Mouse (Mus musculus): ENCODE data around the gene Gm10644. TPM values are rescaled to one million over a fixed set of nuclear protein-coding genes. Genes with fewer than 3 reads are reported as not detected.

Gm10644 gene
- total and polyA plus RNA-seq, 2 experiments from 2014 or later = 0.56 to 1.7 TPM

- no peak for DNase-seq (ENCODE audit: low spot score)
- peaks cover 49% of the 10 kb centered on the region for H3K36me3 ChIP-seq (ENCODE audit: insufficient read depth, low read length)
- ATAC-seq = no peak
Observed at GRCm38 (mm10) chr8:83922727-83923126, 32.3 kb downstream of the Gm10644 start.

GRCm38 (mm10) chr8:83921558-83921957 lies 33.4 kb downstream of the Gm10644 start:
- Histone ChIP-seq H3K9me3 (ENCODE audit: low read length) (no peaks in the 10 kb centered on the region), H3K4me1 (ENCODE audit: insufficient read depth, low read length) (no peaks in the 10 kb centered on the region), H3K9ac (replicated peaks; ENCODE audit: low read length) (no peak overlapping the region), H3K27me3 (ENCODE audit: insufficient read depth, low read length) (no peaks in the 10 kb centered on the region), H3K4me2 (ENCODE audit: low read depth, low read length) (no peak overlapping the region), H3K36me3 (ENCODE audit: insufficient read depth, low read length) (peaks cover 49% of the 10 kb centered on the region), H3K4me3 (ENCODE audit: low read length) (no peak overlapping the region), H3K27ac (no peak overlapping the region)
- peak; percentile 96 for TF ChIP-seq CTCF (IDR thresholded peaks at IDR 0.05; ENCODE audit: low read depth)
- DNase-seq (ENCODE audit: low spot score) = peak; percentile 91
- 63% methylated on average over 3 of the region's 3 CpGs for WGBS
- peak; percentile 57 for ATAC-seq

More at GRCm38 (mm10) chr8:83922727-83923126, 32.3 kb downstream of the Gm10644 start:
- no peaks in the 10 kb centered on the region for H3K27me3 ChIP-seq (ENCODE audit: insufficient read depth, low read length)
- WGBS = 94% methylated on average over 8 of the region's 8 CpGs
- H3K9me3 ChIP-seq (ENCODE audit: low read length) = no peaks in the 10 kb centered on the region
- H3K4me2 ChIP-seq (ENCODE audit: low read depth, low read length) = no peak overlapping the region
- no peak overlapping the region for H3K27ac ChIP-seq
- H3K4me1 ChIP-seq (ENCODE audit: insufficient read depth, low read length) = no peaks in the 10 kb centered on the region
- no peak for TF ChIP-seq CTCF (IDR thresholded peaks at IDR 0.05; ENCODE audit: low read depth)
- no peak overlapping the region for H3K4me3 ChIP-seq (ENCODE audit: low read length)
- H3K9ac ChIP-seq (replicated peaks; ENCODE audit: low read length) = no peak overlapping the region

GRCm38 (mm10) chr8:83917566-83917965 lies 37.4 kb downstream of the Gm10644 start:
- ATAC-seq (no peak), DNase-seq (ENCODE audit: low spot score) (no peak)
- H3K27me3 ChIP-seq (ENCODE audit: insufficient read depth, low read length) = no peaks in the 10 kb centered on the region
- no peak overlapping the region for H3K9ac ChIP-seq (replicated peaks; ENCODE audit: low read length)
- no peak overlapping the region for H3K4me2 ChIP-seq (ENCODE audit: low read depth, low read length)
- TF ChIP-seq CTCF (IDR thresholded peaks at IDR 0.05; ENCODE audit: low read depth) = no peak
- H3K36me3 ChIP-seq (ENCODE audit: insufficient read depth, low read length) = peaks cover 15% of the 10 kb centered on the region; the same call in 1 of the 2 replicates
- H3K4me1 ChIP-seq (ENCODE audit: insufficient read depth, low read length) = peaks cover 8% of the 10 kb centered on the region; the same call in 1 of the 2 replicates
- no peaks in the 10 kb centered on the region for H3K9me3 ChIP-seq (ENCODE audit: low read length)
- H3K27ac ChIP-seq = no peak overlapping the region
- H3K4me3 ChIP-seq (ENCODE audit: low read length) = no peak overlapping the region
- 66% methylated on average over 6 of the region's 6 CpGs for WGBS

GRCm38 (mm10) chr8:83916015-83916414 lies 39.0 kb downstream of the Gm10644 start:
- 44% methylated on average over 5 of the region's 5 CpGs for WGBS
- DNase-seq (ENCODE audit: low spot score) = no peak
- Histone ChIP-seq H3K9ac (replicated peaks; ENCODE audit: low read length) (no peak overlapping the region), H3K9me3 (ENCODE audit: low read length) (no peaks in the 10 kb centered on the region), H3K4me3 (ENCODE audit: low read length) (no peak overlapping the region), H3K4me1 (ENCODE audit: insufficient read depth, low read length) (peaks cover 8% of the 10 kb centered on the region; the same call in 1 of the 2 replicates), H3K4me2 (ENCODE audit: low read depth, low read length) (no peak overlapping the region), H3K27me3 (ENCODE audit: insufficient read depth, low read length) (no peaks in the 10 kb centered on the region), H3K36me3 (ENCODE audit: insufficient read depth, low read length) (peaks cover 5% of the 10 kb centered on the region; the same call in 1 of the 2 replicates), H3K27ac (peak overlapping the region; percentile 26)
- no peak for TF ChIP-seq CTCF (IDR thresholded peaks at IDR 0.05; ENCODE audit: low read depth)
- ATAC-seq = no peak; the same call in 1 of the 2 replicates

GRCm38 (mm10) chr8:83914860-83915259 lies 40.1 kb downstream of the Gm10644 start:
- DNase-seq (ENCODE audit: low spot score) (no peak), ATAC-seq (peak; percentile 33; the same call in 1 of the 2 replicates)
- TF ChIP-seq CTCF (IDR thresholded peaks at IDR 0.05; ENCODE audit: low read depth) = no peak
- WGBS = 60% methylated on average over 5 of the region's 5 CpGs
- Histone ChIP-seq H3K4me3 (ENCODE audit: low read length) (no peak overlapping the region), H3K27ac (no peak overlapping the region), H3K4me1 (ENCODE audit: insufficient read depth, low read length) (peaks cover 8% of the 10 kb centered on the region; the same call in 1 of the 2 replicates), H3K9ac (replicated peaks; ENCODE audit: low read length) (no peak overlapping the region), H3K4me2 (ENCODE audit: low read depth, low read length) (no peak overlapping the region), H3K36me3 (ENCODE audit: insufficient read depth, low read length) (peaks cover 5% of the 10 kb centered on the region; the same call in 1 of the 2 replicates), H3K9me3 (ENCODE audit: low read length) (no peaks in the 10 kb centered on the region), H3K27me3 (ENCODE audit: insufficient read depth, low read length) (no peaks in the 10 kb centered on the region)

- no peak for DNase-seq (ENCODE audit: low spot score)
- Histone ChIP-seq H3K4me2 (ENCODE audit: low read depth, low read length) (no peak overlapping the region), H3K4me1 (ENCODE audit: insufficient read depth, low read length) (peaks cover 9% of the 10 kb centered on the region; the same call in 1 of the 2 replicates), H3K27ac (no peak overlapping the region), H3K4me3 (ENCODE audit: low read length) (no peak overlapping the region), H3K27me3 (ENCODE audit: insufficient read depth, low read length) (no peaks in the 10 kb centered on the region), H3K36me3 (ENCODE audit: insufficient read depth, low read length) (peaks cover 5% of the 10 kb centered on the region; the same call in 1 of the 2 replicates), H3K9me3 (ENCODE audit: low read length) (no peaks in the 10 kb centered on the region), H3K9ac (replicated peaks; ENCODE audit: low read length) (no peak overlapping the region)
- ATAC-seq = no peak
- no peak for TF ChIP-seq CTCF (IDR thresholded peaks at IDR 0.05; ENCODE audit: low read depth)
- 82% methylated on average over 3 of the region's 3 CpGs for WGBS
Observed at GRCm38 (mm10) chr8:83914232-83914631, 40.8 kb downstream of the Gm10644 start.

All from hindbrain, postnatal 0 days (tissue).